In the genomic region with DNA sequence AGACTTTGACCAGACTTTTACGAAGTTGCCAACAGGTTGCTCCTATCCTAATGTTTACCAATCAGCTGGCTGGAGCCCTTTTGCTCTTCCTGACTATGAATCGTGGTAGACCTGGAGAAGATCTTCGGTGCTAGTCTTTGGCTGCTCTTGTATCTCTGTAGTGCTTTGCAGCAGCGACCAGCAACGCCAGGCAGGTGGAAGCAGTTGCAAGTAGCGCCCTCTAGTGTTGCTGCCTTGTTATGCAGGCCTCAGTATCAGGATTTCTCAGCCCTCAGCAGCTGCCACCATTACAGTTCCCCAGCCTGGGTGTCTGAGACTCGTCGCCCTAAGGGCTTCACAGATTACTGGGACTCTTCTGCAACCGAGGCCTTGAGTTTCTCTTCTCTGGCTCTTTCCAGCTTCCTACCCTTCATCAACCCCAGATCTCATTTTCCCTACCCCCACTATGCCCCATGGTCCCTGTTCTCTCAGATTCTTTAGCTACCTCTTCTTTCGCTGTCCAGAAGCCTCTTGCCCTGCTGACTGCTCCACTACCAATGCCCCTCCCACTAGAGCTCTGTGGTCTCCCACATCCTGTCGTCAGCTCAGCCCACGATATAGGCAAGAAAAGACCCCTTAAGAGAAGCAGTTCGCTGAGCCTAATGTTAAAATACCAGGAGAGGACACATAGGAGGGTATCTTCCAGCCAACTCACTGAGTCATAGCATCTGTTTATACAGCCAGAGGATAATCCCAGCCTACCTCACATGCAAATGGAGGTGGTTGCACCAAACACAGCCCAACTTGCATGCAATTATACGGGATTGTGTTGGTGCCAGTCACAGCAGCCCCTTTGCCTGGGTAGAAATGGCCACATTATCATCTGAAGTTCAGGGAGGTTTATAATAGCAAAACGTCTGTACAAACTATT, we compare ENCODE assay signal across 9 mouse cellular contexts.
DNase-seq lines count a peak whose midpoint lies in the region; ATAC-seq and TF ChIP-seq lines count a peak whose summit lies in the region.
"Had no signal": no experiment of that assay in that cellular context is flagged by ENCODE, and none has a peak within 500 bp of the region (broad histone marks: within the 10 kb centered on the region; RNA-seq: fewer than 3 reads in every experiment).

No protein-coding gene starts in this region.

- ATAC-seq in intestine, embryonic 14.5 days (replicated peaks; ENCODE audit: low FRiP score, low TSS enrichment, low read depth), result no peak
- ATAC-seq in intestine, embryonic 15.5 days, result no peak
- no peak for ATAC-seq in midbrain, embryonic 14.5 days (ENCODE audit: low FRiP score, low TSS enrichment)

- H3K9me3 ChIP-seq in intestine, embryonic 14.5 days (ENCODE audit: control insufficient read depth, low read length), result no peaks in the 10 kb centered on the region
- no peaks in the 10 kb centered on the region for H3K9me3 ChIP-seq in intestine, embryonic 15.5 days
- H3K9me3 ChIP-seq in ES-Bruce4 (replicated peaks; ENCODE audit: control insufficient read depth, insufficient read depth, low read length, poor library complexity, severe bottlenecking), result no peaks in the 10 kb centered on the region
- H3K9me3 ChIP-seq in midbrain, embryonic 14.5 days (ENCODE audit: control insufficient read depth, low read length), result no peaks in the 10 kb centered on the region

- TF ChIP-seq CTCF in ES-Bruce4 (IDR thresholded peaks at IDR 0.05; ENCODE audit: low read depth, low read length), result peak; percentile 98

- H3K27ac ChIP-seq in intestine, embryonic 14.5 days (ENCODE audit: low read depth), result no peak overlapping the region
- no peak overlapping the region for H3K27ac ChIP-seq in intestine, embryonic 15.5 days
- no peak overlapping the region for H3K27ac ChIP-seq in ES-Bruce4 (ENCODE audit: insufficient read depth, low read length)
- no peak overlapping the region for H3K27ac ChIP-seq in midbrain, embryonic 14.5 days (replicated peaks; ENCODE audit: low read depth, low read length)

- peak; percentile 75 for DNase-seq in intestine, embryonic 14.5 days (ENCODE audit: low spot score)
- peak; percentile 59 for DNase-seq in c-Kit-positive CD71-negative TER-119-negative erythroid progenitor cells, embryonic 14.5 days (ENCODE audit: low read depth)
- DNase-seq in forelimb bud, embryonic 11.5 days (ENCODE audit: low read depth, low spot score), result peak; percentile 68
- peak; percentile 60 to 68 for DNase-seq in layer of hippocampus, postnatal 10 days (ENCODE audit: low spot score in 2 of 2)
- peak; percentile 67 for DNase-seq in midbrain, embryonic 14.5 days
- DNase-seq in urinary bladder, postnatal 36 days (ENCODE audit: low spot score in 2 of 2), result peak; percentile 23 to 55

- H3K36me3 ChIP-seq in intestine, embryonic 14.5 days (ENCODE audit: control insufficient read depth, insufficient read depth, low read length), result no peaks in the 10 kb centered on the region
- no peaks in the 10 kb centered on the region for H3K36me3 ChIP-seq in intestine, embryonic 15.5 days
- no peaks in the 10 kb centered on the region for H3K36me3 ChIP-seq in ES-Bruce4 (ENCODE audit: control insufficient read depth, insufficient read depth, low read length, poor library complexity, severe bottlenecking)
- H3K36me3 ChIP-seq in midbrain, embryonic 14.5 days (ENCODE audit: control insufficient read depth, insufficient read depth, low read length), result no peaks in the 10 kb centered on the region

- no peaks in the 10 kb centered on the region for H3K27me3 ChIP-seq in intestine, embryonic 14.5 days (replicated peaks; ENCODE audit: control insufficient read depth, insufficient read depth, low read length)
- H3K27me3 ChIP-seq in intestine, embryonic 15.5 days (replicated peaks), result no peaks in the 10 kb centered on the region
- H3K27me3 ChIP-seq in ES-Bruce4 (ENCODE audit: control insufficient read depth, insufficient read depth, low read length, poor library complexity, severe bottlenecking), result no peaks in the 10 kb centered on the region
- no peaks in the 10 kb centered on the region for H3K27me3 ChIP-seq in midbrain, embryonic 14.5 days (ENCODE audit: control insufficient read depth, insufficient read depth, low read length)

- H3K4me3 ChIP-seq in intestine, embryonic 14.5 days (ENCODE audit: low read depth, low read length), result no peak overlapping the region
- no peak overlapping the region for H3K4me3 ChIP-seq in intestine, embryonic 15.5 days (replicated peaks)
- no peak overlapping the region for H3K4me3 ChIP-seq in ES-Bruce4 (ENCODE audit: low read depth, low read length)
- H3K4me3 ChIP-seq in midbrain, embryonic 14.5 days (replicated peaks; ENCODE audit: low read depth, low read length), result no peak overlapping the region
- H3K4me3 ChIP-seq: erythroblast, embryonic 14.5 days had no signal

- H3K4me1 ChIP-seq in intestine, embryonic 14.5 days (replicated peaks; ENCODE audit: control insufficient read depth, insufficient read depth, low read length), result no peaks in the 10 kb centered on the region
- H3K4me1 ChIP-seq in intestine, embryonic 15.5 days (replicated peaks), result no peaks in the 10 kb centered on the region
- H3K4me1 ChIP-seq in ES-Bruce4 (ENCODE audit: control insufficient read depth, insufficient read depth, low read length), result no peaks in the 10 kb centered on the region
- no peaks in the 10 kb centered on the region for H3K4me1 ChIP-seq in midbrain, embryonic 14.5 days (ENCODE audit: control insufficient read depth, insufficient read depth, low read length)

- no peak overlapping the region for H3K4me2 ChIP-seq in intestine, embryonic 14.5 days (ENCODE audit: low read length)
- no peak overlapping the region for H3K4me2 ChIP-seq in intestine, embryonic 15.5 days (replicated peaks)
- H3K4me2 ChIP-seq in midbrain, embryonic 14.5 days (ENCODE audit: low read length), result no peak overlapping the region

- WGBS in intestine, embryonic 14.5 days, result 44% methylated on average over 15 of the region's 15 CpGs
- WGBS in intestine, embryonic 15.5 days, result 47% methylated on average over 15 of the region's 15 CpGs
- 44% methylated on average over 15 of the region's 15 CpGs for WGBS in midbrain, embryonic 14.5 days

- TF ChIP-seq EP300 in ES-Bruce4 (IDR thresholded peaks at IDR 0.05; ENCODE audit: insufficient read depth, low read depth, low read length), result no peak

- TF ChIP-seq POLR2A in ES-Bruce4 (IDR thresholded peaks at IDR 0.05; ENCODE audit: insufficient read depth, low read length), result no peak

- H3K9ac ChIP-seq in intestine, embryonic 14.5 days (ENCODE audit: low read length), result no peak overlapping the region
- no peak overlapping the region for H3K9ac ChIP-seq in intestine, embryonic 15.5 days
- H3K9ac ChIP-seq in ES-Bruce4 (ENCODE audit: low read depth, poor library complexity, severe bottlenecking), result no peak overlapping the region
- no peak overlapping the region for H3K9ac ChIP-seq in midbrain, embryonic 14.5 days (replicated peaks; ENCODE audit: low read length)
